Mouse (Mus musculus): ENCODE results near the gene Anks1b.

Gene Anks1b

GRCm38 (mm10) chr10:90672135-90672534, 798.8 kb downstream of the Anks1b start:
- no peak for DNase-seq (ENCODE audit: low spot score in 2 of 2)

- peak; percentile 85 to 88 for DNase-seq (ENCODE audit: low spot score in 2 of 2)
These were observed 801.1 kb downstream of the Anks1b start for GRCm38 (mm10) chr10:90674362-90674761.

- peak in 1 of 2 experiments; percentile 41 for DNase-seq (ENCODE audit: low spot score in 2 of 2)
These were observed 804.1 kb downstream of the Anks1b start for GRCm38 (mm10) chr10:90677421-90677820.

GRCm38 (mm10) chr10:90679713-90680470, 806.6 kb downstream of the Anks1b start:
- DNase-seq (ENCODE audit: low spot score in 2 of 2) = peak; percentile 55 to 76

- no peak for DNase-seq (ENCODE audit: low spot score in 2 of 2)
These were observed 810.5 kb downstream of the Anks1b start for GRCm38 (mm10) chr10:90683813-90684212.

- DNase-seq (ENCODE audit: low spot score in 2 of 2) = no peak
These were observed 812.1 kb downstream of the Anks1b start for GRCm38 (mm10) chr10:90685367-90685766.

GRCm38 (mm10) chr10:90688153-90688552, 814.8 kb downstream of the Anks1b start:
- no peak for DNase-seq (ENCODE audit: low spot score in 2 of 2)

- DNase-seq (ENCODE audit: low spot score in 2 of 2) = no peak
These were observed 815.5 kb downstream of the Anks1b start for GRCm38 (mm10) chr10:90688696-90689252.

- peak in 1 of 2 experiments; percentile 50 for DNase-seq (ENCODE audit: low spot score in 2 of 2)
These were observed 816.7 kb downstream of the Anks1b start for GRCm38 (mm10) chr10:90689854-90690513.

- peak; percentile 65 to 71 for DNase-seq (ENCODE audit: low spot score in 2 of 2)
These were observed 823.4 kb downstream of the Anks1b start for GRCm38 (mm10) chr10:90696687-90697086.

GRCm38 (mm10) chr10:90697413-90697812, 824.1 kb downstream of the Anks1b start:
- DNase-seq (ENCODE audit: low spot score in 2 of 2) = no peak

- DNase-seq (ENCODE audit: low spot score in 2 of 2) = no peak
These were observed 825.9 kb downstream of the Anks1b start for GRCm38 (mm10) chr10:90699211-90699610.

- DNase-seq (ENCODE audit: low spot score in 2 of 2) = peak; percentile 67 to 89
These were observed 831.3 kb downstream of the Anks1b start for GRCm38 (mm10) chr10:90704602-90705001.

GRCm38 (mm10) chr10:90708822-90709601, 835.7 kb downstream of the Anks1b start:
- no peak for DNase-seq (ENCODE audit: low spot score in 2 of 2)

- DNase-seq (ENCODE audit: low spot score in 2 of 2) = no peak
These were observed 836.3 kb downstream of the Anks1b start for GRCm38 (mm10) chr10:90709602-90709931.

GRCm38 (mm10) chr10:90717961-90718360, 844.7 kb downstream of the Anks1b start:
- no peak for DNase-seq (ENCODE audit: low spot score in 2 of 2)

- DNase-seq (ENCODE audit: low spot score in 2 of 2) = no peak
These were observed 845.4 kb downstream of the Anks1b start for GRCm38 (mm10) chr10:90718684-90719083.

- no peak for DNase-seq (ENCODE audit: low spot score in 2 of 2)
These were observed 846.7 kb downstream of the Anks1b start for GRCm38 (mm10) chr10:90719996-90720395.

- peak; percentile 65 to 77 for DNase-seq (ENCODE audit: low spot score in 2 of 2)
These were observed 849.8 kb downstream of the Anks1b start for GRCm38 (mm10) chr10:90723071-90723494.

GRCm38 (mm10) chr10:90723941-90724341, 850.6 kb downstream of the Anks1b start:
- DNase-seq (ENCODE audit: low spot score in 2 of 2) = peak; percentile 63 to 74

GRCm38 (mm10) chr10:90724931-90725330, 851.6 kb downstream of the Anks1b start:
- DNase-seq (ENCODE audit: low spot score in 2 of 2) = no peak
